Mouse (Mus musculus) WW6 (cell line): ENCODE measurements around the gene Gm10197.

Experiments used
- DNase-seq: peaks from one replicate; pipeline ENCODE4 v3.0.0-alpha.2; 2013; ENCODE audit warnings: low read depth, low spot score

Gene Gm10197

DNA sequence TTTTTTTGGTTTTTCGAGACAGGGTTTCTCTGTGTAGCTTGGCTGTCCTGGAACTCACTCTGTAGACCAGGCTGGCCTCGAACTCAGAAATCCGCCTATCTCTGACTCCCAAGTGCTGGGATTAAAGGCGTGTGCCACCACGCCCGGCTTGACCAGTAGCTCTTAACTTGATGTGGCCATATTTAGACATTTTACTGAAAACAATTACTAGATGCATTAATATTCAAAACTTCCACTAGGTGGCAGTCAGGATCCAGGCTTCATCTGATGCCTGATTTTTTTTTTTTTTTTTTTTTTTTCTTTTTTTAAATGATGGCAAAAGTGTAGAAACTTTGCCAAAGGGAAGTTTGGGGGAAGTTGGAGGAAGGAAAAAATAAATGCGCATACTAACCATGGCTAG is 23.0 kb upstream of the Gm10197 start:
- no peak for DNase-seq

DNA sequence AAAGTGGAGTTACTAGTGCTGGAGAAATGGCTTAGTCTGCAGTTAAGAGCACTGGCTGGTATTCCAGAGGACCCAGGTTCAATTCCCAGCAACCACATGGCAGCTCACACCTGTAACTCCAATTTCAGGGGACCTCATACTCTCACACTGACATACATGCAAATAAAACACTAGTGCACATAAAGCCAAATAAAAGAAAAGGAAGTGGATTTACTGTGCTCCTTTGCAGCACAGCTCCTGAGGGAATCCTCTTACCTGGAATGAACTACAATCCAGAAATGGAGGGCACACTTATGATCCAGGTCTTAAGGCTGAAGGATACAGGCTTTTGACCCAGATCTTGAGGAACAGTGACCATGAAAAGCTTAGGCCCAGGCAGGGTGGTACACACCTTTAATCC is 22.1 kb upstream of the Gm10197 start:
- DNase-seq = no peak

- no peak for DNase-seq
Measured at GRCm38 (mm10) chr19:53392781-53393343, 21.3 kb upstream of the Gm10197 start.

DNA sequence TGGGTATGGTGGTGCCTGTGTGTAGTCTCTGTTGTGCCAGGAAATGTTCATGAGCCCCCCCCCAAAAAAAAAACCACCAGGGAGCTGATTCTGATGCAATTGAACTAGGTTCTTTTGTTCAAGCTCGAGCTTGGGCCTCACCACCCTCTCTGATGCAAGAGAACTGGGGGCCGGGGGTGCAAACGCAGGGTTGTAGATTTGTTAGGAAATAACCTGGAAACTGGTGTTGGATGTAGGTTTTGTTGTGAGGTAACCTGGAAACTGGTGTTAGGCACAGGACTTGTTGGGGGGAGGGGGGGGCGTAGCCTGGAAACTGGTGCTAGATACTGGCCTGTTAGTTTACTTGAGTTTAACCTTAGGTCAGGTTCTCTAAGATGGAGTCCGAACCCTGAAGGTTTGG is 20.2 kb upstream of the Gm10197 start:
- no peak for DNase-seq

DNA sequence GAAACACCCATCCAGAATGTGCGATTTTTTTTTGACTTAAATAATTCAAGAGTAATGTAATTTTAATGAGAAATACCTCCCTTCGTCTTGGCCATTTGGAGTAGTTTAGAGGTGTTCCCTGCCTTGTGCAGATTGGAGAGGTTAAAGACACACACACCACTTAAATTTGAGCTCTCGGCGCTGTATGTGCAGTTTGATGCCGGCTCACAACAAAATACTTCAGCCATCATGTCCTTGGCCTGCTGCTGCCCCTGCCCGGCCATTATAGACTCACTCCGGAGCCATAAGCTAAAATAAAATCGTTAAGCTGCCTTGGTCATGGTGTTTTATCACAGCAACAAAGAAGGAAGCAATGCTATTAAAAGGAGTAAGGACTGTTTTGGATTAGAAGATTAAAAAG is 19.8 kb upstream of the Gm10197 start:
- DNase-seq = no peak

DNA sequence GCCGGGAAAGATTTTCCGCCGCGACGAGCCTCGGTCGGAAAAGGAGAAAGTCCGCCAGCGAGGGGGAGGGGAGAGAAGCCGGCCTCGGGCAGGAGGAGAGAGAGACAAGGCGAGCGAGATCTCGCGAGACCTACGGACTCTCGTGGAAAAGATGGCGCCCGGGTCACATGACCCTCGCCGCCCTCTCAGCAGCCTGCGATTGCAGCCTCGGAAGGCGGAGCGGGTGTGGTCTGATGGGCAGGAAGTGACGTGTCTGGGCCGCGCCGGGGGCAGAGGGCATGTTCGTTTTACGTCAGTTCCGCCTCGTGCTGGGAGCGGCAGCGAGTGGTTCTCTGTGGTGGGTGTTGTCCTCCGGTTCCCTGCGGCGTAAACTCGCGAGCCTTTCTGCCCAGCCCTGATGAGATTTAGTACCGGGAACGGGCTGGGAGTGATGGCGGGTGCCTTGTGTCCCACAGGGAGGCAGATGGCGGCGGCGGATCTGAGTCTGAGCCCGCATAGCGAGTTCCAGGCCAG is 19.0 kb upstream of the Gm10197 start, which contains the start of gene Smndc1:
Smndc1 (minus strand) TSS at position 84 of the 513 bp plus-strand sequence.
- DNase-seq = peak; percentile 99

GRCm38 (mm10) chr19:53389851-53390431 is 18.4 kb upstream of the Gm10197 start:
- DNase-seq = no peak

DNA sequence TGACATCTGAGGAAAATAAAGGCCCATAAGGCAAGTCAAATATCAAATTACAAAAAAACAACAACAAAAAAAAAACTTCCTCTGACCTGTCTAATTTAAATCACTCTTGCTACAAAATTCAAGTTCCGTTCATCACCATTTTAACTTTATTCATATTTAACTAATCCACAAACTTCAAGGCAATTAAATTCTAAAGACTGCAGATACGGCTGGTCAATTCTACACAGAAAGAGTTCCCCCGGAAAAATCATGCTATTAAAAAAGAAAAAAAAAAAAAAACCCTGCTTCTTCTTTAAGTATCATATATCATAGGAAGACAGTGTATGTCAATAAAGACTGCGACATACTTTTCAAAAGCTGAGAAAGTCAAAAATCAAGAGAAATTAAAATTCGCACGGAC is 17.9 kb upstream of the Gm10197 start:
- no peak for DNase-seq

- no peak for DNase-seq
Measured at GRCm38 (mm10) chr19:53383336-53383735, 11.8 kb upstream of the Gm10197 start.

DNA sequence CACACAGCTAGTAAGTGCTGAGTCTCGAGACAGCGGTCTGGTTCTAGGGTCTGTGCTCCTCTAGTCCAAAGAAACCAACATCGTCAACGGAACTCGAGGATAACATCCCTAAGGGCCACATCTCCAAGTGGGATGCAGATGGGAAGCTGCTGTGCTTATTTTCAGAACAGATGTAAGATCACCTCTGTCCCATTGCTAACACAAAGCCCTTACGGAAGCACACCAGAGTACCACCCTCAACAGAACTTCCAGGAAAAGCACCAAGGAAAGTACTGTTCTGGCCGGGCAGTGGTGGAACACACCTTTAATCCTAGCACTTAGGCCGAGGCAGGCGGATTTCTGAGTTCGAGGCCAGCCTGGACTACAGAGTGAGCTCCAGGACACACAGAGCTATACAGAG is 6.9 kb upstream of the Gm10197 start:
- no peak for DNase-seq

- no peak for DNase-seq
Measured at GRCm38 (mm10) chr19:53377652-53378051, 6.1 kb upstream of the Gm10197 start.

DNA sequence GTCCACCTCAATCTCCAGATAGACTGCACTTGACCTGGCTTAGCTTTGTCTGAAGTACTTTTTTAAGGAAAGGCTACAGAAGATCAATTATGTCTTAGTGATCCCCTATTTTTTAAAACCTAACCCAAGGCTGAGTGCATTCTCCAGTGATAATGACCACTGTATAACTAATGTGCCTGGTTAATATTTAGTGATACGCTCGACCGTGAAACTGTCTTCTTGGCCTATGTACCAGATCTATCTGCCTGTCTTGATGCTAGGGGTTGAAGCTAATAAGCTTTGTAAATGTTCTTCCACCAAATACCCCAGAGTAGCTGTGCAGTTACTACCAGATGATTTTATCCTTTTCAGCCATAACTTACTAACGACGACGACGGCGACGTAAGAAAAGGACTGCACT is 4.2 kb upstream of the Gm10197 start:
- no peak for DNase-seq

DNA sequence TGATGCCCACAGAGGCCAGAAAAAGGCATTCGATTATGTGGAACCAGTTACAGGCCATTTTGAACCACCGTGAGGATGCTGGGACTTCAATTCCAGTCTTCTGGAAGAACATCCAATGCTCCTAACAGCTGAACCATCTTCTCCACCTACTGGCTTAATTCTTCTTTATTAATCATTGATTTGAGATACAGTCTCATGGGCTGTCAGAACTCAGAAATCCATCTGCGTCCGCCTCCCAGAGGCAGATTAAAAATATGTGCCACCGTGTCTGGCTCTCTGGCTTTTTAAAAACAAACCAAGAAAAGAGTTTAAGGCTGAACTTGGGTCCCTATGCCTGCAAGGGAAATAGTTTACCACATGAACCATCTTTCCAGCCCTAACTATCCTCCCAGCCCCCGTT is 3.7 kb upstream of the Gm10197 start:
- no peak for DNase-seq

DNA sequence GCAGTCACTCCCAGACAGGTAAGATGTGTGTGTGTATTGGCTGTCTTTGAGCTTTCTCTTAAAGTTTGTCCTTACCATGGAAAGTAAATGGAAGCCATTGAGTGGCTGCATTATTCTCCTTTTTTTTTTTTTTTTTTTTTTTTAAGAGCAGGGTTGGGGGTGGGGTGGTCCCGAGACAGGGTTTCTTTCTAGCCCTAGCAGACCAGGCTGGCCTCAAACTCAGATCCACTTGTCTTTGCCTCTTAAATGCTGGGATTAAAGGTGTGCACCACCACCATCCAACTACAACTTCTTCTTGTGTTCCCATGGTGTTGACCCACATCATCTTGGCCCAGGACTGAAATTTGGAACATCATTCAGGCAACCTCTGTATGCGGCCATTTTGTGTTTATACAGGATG is 2.0 kb upstream of the Gm10197 start:
- DNase-seq = no peak

GRCm38 (mm10) chr19:53370233-53370632 is 1.3 kb downstream of the Gm10197 start:
- DNase-seq = no peak

DNA sequence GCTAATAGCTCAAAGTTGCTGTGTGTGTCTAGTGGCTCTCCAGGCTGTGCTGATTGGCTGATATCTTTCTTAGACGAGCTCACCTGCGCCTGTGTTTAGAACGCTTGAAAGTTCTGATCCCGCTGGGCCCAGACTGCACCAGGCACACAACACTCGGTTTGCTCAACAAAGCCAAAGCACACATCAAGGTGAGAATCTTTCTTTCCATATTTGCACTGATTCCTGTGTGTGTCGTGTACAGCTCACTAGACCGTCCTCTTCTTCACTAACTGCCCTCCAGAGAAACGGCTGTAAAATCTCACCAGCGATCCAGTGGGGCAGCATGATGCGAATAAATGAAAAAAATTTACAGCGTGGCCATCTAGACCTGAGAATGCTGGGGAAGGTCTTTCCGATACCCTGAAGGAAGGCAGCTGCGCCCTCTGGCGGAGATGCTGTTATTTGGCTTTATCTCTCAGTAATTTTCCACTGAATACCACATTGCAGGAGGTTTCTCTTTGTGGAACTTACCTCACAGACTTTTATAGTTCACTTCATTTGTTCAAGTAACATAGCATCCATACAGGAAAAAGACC is 2.0 kb downstream of the Gm10197 start:
- DNase-seq = peak; percentile 57

DNA sequence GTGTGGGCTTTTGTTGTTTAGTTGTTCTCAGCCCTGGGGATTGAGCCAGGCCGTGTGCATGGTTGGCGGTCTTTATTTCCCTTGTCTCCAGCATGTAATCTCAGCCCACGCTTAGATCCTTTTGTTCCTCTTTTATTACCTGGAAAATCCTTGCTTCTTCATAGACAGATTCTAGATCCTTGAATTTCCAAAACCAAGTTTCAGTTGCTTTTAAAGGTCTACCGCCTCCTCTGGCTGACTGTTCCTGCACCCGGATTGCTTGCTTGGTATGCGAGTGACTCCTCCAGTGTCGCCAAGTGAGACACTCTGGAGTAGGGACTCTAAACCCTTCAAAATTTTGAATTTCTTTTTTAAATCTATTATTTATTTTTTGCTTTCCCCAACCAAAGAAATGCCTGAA is 4.7 kb downstream of the Gm10197 start:
- no peak for DNase-seq

DNA sequence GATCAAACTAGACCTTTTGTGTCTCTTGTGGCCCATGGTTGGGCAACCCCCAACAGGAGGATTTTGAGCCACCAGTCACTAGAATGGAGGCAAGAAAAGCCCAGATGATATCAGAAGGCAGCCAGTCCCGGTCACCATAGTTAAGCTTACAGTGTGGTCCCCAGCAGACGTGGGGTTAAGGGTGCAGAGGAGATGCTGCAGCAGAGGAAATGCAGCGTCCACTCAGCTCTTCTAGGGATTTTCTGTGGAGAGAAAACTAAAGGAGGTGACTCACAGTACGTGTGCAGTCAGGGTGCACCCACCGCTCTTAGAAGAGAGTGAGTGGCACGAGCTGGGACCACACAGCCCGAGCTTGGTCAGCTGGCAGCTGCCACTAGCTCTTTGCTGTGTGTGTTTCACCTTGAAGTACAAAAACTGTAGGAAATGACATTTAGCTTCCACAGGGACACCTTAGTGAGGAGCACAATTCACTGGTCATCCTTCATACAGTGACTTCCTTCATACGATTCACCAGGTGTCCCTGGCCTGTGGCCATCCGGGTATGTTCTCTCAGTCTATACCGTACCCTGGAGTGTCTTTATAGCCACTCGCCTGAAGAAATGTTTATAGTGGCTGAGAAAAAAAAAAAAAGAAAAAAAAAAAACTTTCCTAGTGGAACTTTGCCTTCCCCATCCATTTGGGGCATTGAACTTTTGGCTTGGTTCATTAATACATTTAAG is 5.3 kb downstream of the Gm10197 start:
- DNase-seq = no peak

GRCm38 (mm10) chr19:53364963-53365362 is 6.6 kb downstream of the Gm10197 start:
- DNase-seq = no peak

DNA sequence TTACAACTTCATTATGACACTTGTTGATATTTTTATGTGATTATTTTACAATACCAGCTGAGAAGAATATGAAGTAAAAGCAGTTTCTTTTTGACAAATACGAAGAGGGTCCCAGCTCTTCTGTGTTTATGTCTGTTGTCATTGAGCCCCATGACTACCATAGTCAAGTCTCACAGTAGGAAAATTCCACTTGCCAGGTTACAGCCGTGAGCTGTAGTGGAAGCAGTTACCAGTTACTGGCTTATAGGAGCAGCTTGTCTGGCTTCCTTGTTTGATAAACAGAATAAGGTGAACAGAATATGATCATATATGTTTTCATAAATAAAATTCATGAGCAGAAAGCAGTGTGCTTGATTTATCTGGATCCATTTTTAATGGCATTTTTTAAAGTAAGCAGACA is 7.0 kb downstream of the Gm10197 start:
- DNase-seq = no peak

DNA sequence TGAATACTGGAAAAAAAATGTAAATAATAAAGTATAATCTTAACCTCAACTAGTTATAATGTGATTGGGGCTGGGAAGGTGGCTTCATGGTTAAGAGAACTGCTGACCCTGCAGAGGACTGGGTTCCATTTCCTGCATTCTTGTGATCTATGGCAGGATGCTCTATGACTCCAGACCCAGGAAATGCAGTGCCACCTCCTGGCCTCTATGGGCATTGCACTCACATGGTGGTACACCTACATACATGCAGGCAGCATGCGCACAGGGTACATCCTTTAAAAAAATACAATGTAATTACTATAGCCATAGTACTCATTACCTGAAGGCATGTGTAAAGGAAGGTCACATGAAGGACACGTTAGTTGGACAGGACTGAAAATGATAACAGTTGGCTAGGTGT is 8.6 kb downstream of the Gm10197 start:
- no peak for DNase-seq

DNA sequence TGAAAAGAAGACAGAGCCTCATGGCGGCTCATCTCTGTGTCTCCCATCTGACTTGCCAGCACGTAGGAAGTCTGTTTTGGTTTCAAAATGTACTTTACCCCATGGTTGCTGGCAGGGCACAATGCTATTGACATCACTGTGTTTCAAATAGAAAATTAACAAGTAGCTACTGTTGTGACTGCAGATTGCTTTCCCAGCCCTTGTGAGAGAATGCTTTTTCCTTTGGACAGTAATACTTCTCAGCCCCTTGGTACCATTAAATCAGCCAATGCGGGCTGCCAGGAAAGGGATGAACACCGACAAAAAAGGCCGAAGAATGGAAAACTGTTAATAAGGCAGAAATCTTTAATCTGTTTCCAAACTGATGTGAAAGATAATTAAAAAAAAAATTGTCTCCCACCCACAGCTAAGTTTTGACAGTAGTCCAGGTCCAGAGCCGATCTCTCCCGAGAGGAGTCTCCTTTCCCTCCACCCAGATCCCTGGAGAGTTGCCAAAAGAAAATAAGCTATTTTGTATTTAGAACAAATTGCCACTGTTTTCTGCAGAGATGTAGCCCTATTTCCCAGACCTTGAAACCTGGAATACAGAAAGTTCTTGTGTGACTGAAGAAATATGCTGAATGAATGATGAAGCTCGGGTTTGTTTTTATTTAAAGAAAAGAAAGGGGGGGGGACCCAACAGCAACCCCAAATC is 11.2 kb downstream of the Gm10197 start:
- DNase-seq = no peak
